Mouse (Mus musculus) MEL (cell line): Measurements from ENCODE around the gene Syt1. TPM values are rescaled to one million over a fixed set of nuclear protein-coding genes. Genes with fewer than 3 reads are reported as not detected.

Experiments used
- DNase-seq: peaks from one replicate; pipeline ENCODE4 v3.0.0; 2011; ENCODE audit warnings: low read depth, low spot score
- H3K27ac ChIP-seq: 2 replicates; pipeline ENCODE4 v1.5.1; 2012; ENCODE audit warnings: low read depth, mild to moderate bottlenecking, control low read depth, low read length, moderate library complexity; ENCODE audit not compliant: control insufficient read depth
- H3K27me3 ChIP-seq, 2 experiments: fragments of 150-350 bp in 1 of 2; sonication (generic) in 1 of 2; 2 replicates each; pipeline ENCODE4 v1.6.1; 2012; ENCODE audit warnings: low read length in 2 of 2, mild to moderate bottlenecking in 2 of 2, improper control_type of control experiment in 1 of 2, moderate library complexity in 1 of 2; ENCODE audit not compliant: insufficient read depth in 2 of 2, control insufficient read depth in 1 of 2
- H3K36me3 ChIP-seq, 2 experiments: 2 replicates each; pipeline ENCODE4 v1.6.1; 2012 to 2014; ENCODE audit warnings: low read length in 2 of 2, improper control_type of control experiment in 1 of 2, inconsistent platforms in 1 of 2, mild to moderate bottlenecking in 1 of 2; ENCODE audit not compliant: insufficient read depth in 2 of 2, control insufficient read depth in 1 of 2
- H3K4me1 ChIP-seq, 2 experiments: fragments of 150-350 bp in 1 of 2; sonication (generic) in 1 of 2; 2 replicates each; pipeline ENCODE4 v1.6.1; 2012; ENCODE audit warnings: low read length in 2 of 2, improper control_type of control experiment in 1 of 2, mild to moderate bottlenecking in 1 of 2; ENCODE audit not compliant: insufficient read depth in 2 of 2, control insufficient read depth in 1 of 2
- H3K4me3 ChIP-seq, 2 experiments: fragments of 150-350 bp in 1 of 2; sonication (generic) in 1 of 2; 2 replicates each; pipeline ENCODE4 v1.5.1; 2012; ENCODE audit warnings: low read depth in 2 of 2, low read length in 2 of 2, mild to moderate bottlenecking in 2 of 2, moderate library complexity in 2 of 2, control low read depth in 1 of 2, improper control_type of control experiment in 1 of 2; ENCODE audit not compliant: control insufficient read depth in 1 of 2, insufficient read depth in 1 of 2
- H3K79me2 ChIP-seq: 2 replicates; pipeline ENCODE4 v1.6.1; 2012; ENCODE audit warnings: mild to moderate bottlenecking, low read length, moderate library complexity; ENCODE audit not compliant: control insufficient read depth, poor library complexity, insufficient read depth
- H3K9ac ChIP-seq: 2 replicates; pipeline ENCODE4 v1.6.1; 2012; ENCODE audit warnings: low read depth, mild to moderate bottlenecking, control low read depth, low read length, moderate library complexity; ENCODE audit not compliant: control insufficient read depth, poor library complexity, severe bottlenecking
- H3K9me3 ChIP-seq: fragments of 150-350 bp; sonication (generic); replicated peaks from 2 replicates; pipeline ENCODE4 v1.6.1; 2012; ENCODE audit warnings: mild to moderate bottlenecking, low read length, improper control_type of control experiment, moderate library complexity; ENCODE audit not compliant: insufficient read depth
- CHD1 ChIP-seq: IDR thresholded peaks from 2 replicates; pipeline ENCODE4 v1.6.1; 2012; ENCODE audit warnings: low read depth, mild to moderate bottlenecking, inconsistent platforms, low read length, improper control_type of control experiment
- CHD2 ChIP-seq: IDR thresholded peaks from 2 replicates; pipeline ENCODE4 v1.6.1; 2011; ENCODE audit warnings: low read length, improper control_type of control experiment
- CTCF ChIP-seq, 3 experiments: IDR thresholded peaks in 2 of 3; conservative IDR thresholded peaks in 1 of 3; 2 replicates each; pipeline ENCODE4 v1.5.1; 2011 to 2012; ENCODE audit warnings: low read length in 3 of 3, low read depth in 2 of 3, mild to moderate bottlenecking in 2 of 3, improper control_type of control experiment in 1 of 3, inconsistent platforms in 1 of 3, mixed read lengths in 1 of 3, moderate library complexity in 1 of 3; ENCODE audit not compliant: control insufficient read depth in 1 of 3, insufficient read depth in 1 of 3, poor library complexity in 1 of 3, severe bottlenecking in 1 of 3
- E2F4 ChIP-seq: IDR thresholded peaks from 2 replicates; pipeline ENCODE4 v1.6.1; 2011; ENCODE audit warnings: low read depth, low read length, improper control_type of control experiment, borderline replicate concordance
- GABPA ChIP-seq: IDR thresholded peaks from 2 replicates; pipeline ENCODE4 v1.6.1; 2012; ENCODE audit warnings: low read depth, mild to moderate bottlenecking, inconsistent platforms, low read length, improper control_type of control experiment, moderate library complexity
- GATA1 ChIP-seq: IDR thresholded peaks from 2 replicates; pipeline ENCODE4 v1.6.1; 2011; ENCODE audit warnings: low read depth, low read length, improper control_type of control experiment
- MAZ ChIP-seq: IDR thresholded peaks from 2 replicates; pipeline ENCODE4 v1.6.1; 2012; ENCODE audit warnings: low read depth, mild to moderate bottlenecking, inconsistent platforms, low read length, improper control_type of control experiment
- MXI1 ChIP-seq: IDR thresholded peaks from 2 replicates; pipeline ENCODE4 v1.6.1; 2011; ENCODE audit warnings: mild to moderate bottlenecking, low read depth, low read length, improper control_type of control experiment
- MYB ChIP-seq: IDR thresholded peaks from 2 replicates; pipeline ENCODE4 v1.6.1; 2011; ENCODE audit warnings: mild to moderate bottlenecking, low read depth, low read length, improper control_type of control experiment
- MYC ChIP-seq: IDR thresholded peaks from 2 replicates; pipeline ENCODE4 v1.6.1; 2011; ENCODE audit warnings: low read depth, mild to moderate bottlenecking, low read length, improper control_type of control experiment, moderate library complexity
- POLR2AphosphoS5 ChIP-seq: IDR thresholded peaks from 2 replicates; pipeline ENCODE4 v1.6.1; 2012; ENCODE audit warnings: low read depth, borderline replicate concordance, mild to moderate bottlenecking, inconsistent platforms, low read length, moderate library complexity, mixed read lengths
- SIN3A ChIP-seq: IDR thresholded peaks from 2 replicates; pipeline ENCODE4 v1.6.1; 2012; ENCODE audit warnings: low read length, improper control_type of control experiment, inconsistent platforms
- TAL1 ChIP-seq: IDR thresholded peaks from 2 replicates; pipeline ENCODE4 v1.6.1; 2012; ENCODE audit warnings: mild to moderate bottlenecking, inconsistent platforms, low read length, moderate library complexity, mixed read lengths
- TBP ChIP-seq: IDR thresholded peaks from 2 replicates; pipeline ENCODE4 v1.8.0; 2011; ENCODE audit warnings: low read depth, low read length, improper control_type of control experiment
- TCF12 ChIP-seq: IDR thresholded peaks from 2 replicates; pipeline ENCODE4 v1.6.1; 2014; ENCODE audit warnings: low read depth, mild to moderate bottlenecking, inconsistent platforms, low read length, improper control_type of control experiment, moderate library complexity
- UBTF ChIP-seq: IDR thresholded peaks from 2 replicates; pipeline ENCODE4 v1.6.1; 2012; ENCODE audit warnings: low read depth, mild to moderate bottlenecking, inconsistent platforms, low read length, improper control_type of control experiment, moderate library complexity, borderline replicate concordance; ENCODE audit not compliant: insufficient read depth
- USF1 ChIP-seq: IDR thresholded peaks from 2 replicates; pipeline ENCODE4 v1.6.1; 2014; ENCODE audit warnings: low read depth, mild to moderate bottlenecking, inconsistent platforms, low read length, improper control_type of control experiment, moderate library complexity
- USF2 ChIP-seq, 2 experiments: IDR thresholded peaks; 2 replicates each; pipeline ENCODE4 v1.6.1; 2011 to 2012; ENCODE audit warnings: improper control_type of control experiment in 2 of 2, low read length in 2 of 2, borderline replicate concordance in 1 of 2, inconsistent platforms in 1 of 2, low read depth in 1 of 2, mild to moderate bottlenecking in 1 of 2; ENCODE audit not compliant: insufficient read depth in 1 of 2
- ZKSCAN1 ChIP-seq: IDR thresholded peaks from 2 replicates; pipeline ENCODE4 v1.6.1; 2012; ENCODE audit warnings: low read depth, mild to moderate bottlenecking, inconsistent platforms, low read length, improper control_type of control experiment, moderate library complexity
- polyA plus RNA-seq, 2 experiments: library from polyadenylated mRNA; stranded (reverse) in 1 of 2; unstranded in 1 of 2; fragments of >175 nt in 1 of 2; fragments of >200 nt in 1 of 2; gene quantifications; 2 replicates each; pipeline versions ENCODE4 v1.2.1 to v1.2.4; 2012; ENCODE audit warnings: low replicate concordance in 2 of 2, low read depth in 1 of 2; ENCODE audit not compliant: insufficient read length in 2 of 2, insufficient read depth in 1 of 2, missing spikeins in 1 of 2
- total RNA-seq: library from RNA; depleted of rRNA; stranded (reverse); fragments of 300-350 nt; gene quantifications from 2 replicates; pipeline ENCODE4 v1.2.3, GENCODE M21; 2012

Gene Syt1
- total and polyA plus RNA-seq, 3 experiments = not detected

GRCm38 (mm10) chr10:108905264-108905663, 105.5 kb downstream of the Syt1 start:
- Histone ChIP-seq H3K9ac (no peak overlapping the region), H3K4me3 (no peak overlapping the region), H3K9me3 (no peaks in the 10 kb centered on the region), H3K79me2 (no peaks in the 10 kb centered on the region), H3K36me3 (no peaks in the 10 kb centered on the region), H3K27ac (no peak overlapping the region), H3K27me3 (no peaks in the 10 kb centered on the region), H3K4me1 (no peaks in the 10 kb centered on the region)
- DNase-seq = no peak
- no peak for TF ChIP-seq CHD1
- no peak for TF ChIP-seq MAZ
- TF ChIP-seq TBP = no peak
- no peak for TF ChIP-seq CHD2
- TF ChIP-seq CTCF (IDR thresholded peaks at IDR 0.05 in 2 of 3, conservative IDR thresholded peaks at IDR 0.05 in 1 of 3; ENCODE audit: control insufficient read depth in 1 of 3, insufficient read depth in 1 of 3, low read depth in 2 of 3, low read length in 3 of 3, poor library complexity in 1 of 3, severe bottlenecking in 1 of 3) = no peak

GRCm38 (mm10) chr10:108904371-108904770, 106.4 kb downstream of the Syt1 start:
- Histone ChIP-seq H3K9ac (no peak overlapping the region), H3K27ac (no peak overlapping the region), H3K27me3 (no peaks in the 10 kb centered on the region), H3K9me3 (no peaks in the 10 kb centered on the region), H3K36me3 (no peaks in the 10 kb centered on the region), H3K79me2 (no peaks in the 10 kb centered on the region), H3K4me3 (no peak overlapping the region), H3K4me1 (no peaks in the 10 kb centered on the region)
- TF ChIP-seq CHD1 = no peak
- no peak for TF ChIP-seq TAL1
- no peak for TF ChIP-seq GATA1
- TF ChIP-seq UBTF = no peak
- TF ChIP-seq SIN3A = no peak
- TF ChIP-seq CHD2 = no peak
- no peak for TF ChIP-seq TCF12
- TF ChIP-seq MXI1 = no peak
- TF ChIP-seq USF2 (IDR thresholded peaks at IDR 0.05; ENCODE audit: borderline replicate concordance in 1 of 2, insufficient read depth in 1 of 2, low read depth in 1 of 2, low read length in 2 of 2) = no peak
- TF ChIP-seq USF1 = no peak
- no peak for TF ChIP-seq POLR2AphosphoS5
- no peak for TF ChIP-seq GABPA
- no peak for TF ChIP-seq MYB
- TF ChIP-seq E2F4 = no peak
- no peak for TF ChIP-seq ZKSCAN1
- no peak for TF ChIP-seq MYC
- no peak for DNase-seq
